Mouse (Mus musculus) T-helper 1 cell (primary cell): ENCODE data around the gene Ggact.

ENCODE experiments used
- in situ Hi-C: fragments of 300-600 bp; cut with MboI, MseI; formaldehyde crosslinking; loops from one replicate; pipeline ENCODE4 v1.15.1; 2025; ENCODE audit warnings: high pct_unique_total_duplicates

The Ggact gene

GRCm38 (mm10) chr14:122901177-122901576 is 12.4 kb downstream of the Ggact start:
- in situ Hi-C loops, result no loop called here

- in situ Hi-C loops, result no loop called here
These were observed 12.9 kb downstream of the Ggact start for GRCm38 (mm10) chr14:122900679-122901078.

GRCm38 (mm10) chr14:122898550-122898949 is 15.0 kb downstream of the Ggact start:
- in situ Hi-C loops, result loop anchor here (5.0 to 10.0 kb wide), 2 partner anchors 411 to 684 kb away; no protein-coding TSS in a partner anchor

- in situ Hi-C loops, result loop anchor here (5.0 to 10.0 kb wide), 2 partner anchors 409 to 681 kb away; no protein-coding TSS in a partner anchor
These were observed 17.5 kb downstream of the Ggact start for GRCm38 (mm10) chr14:122896106-122896505.

GRCm38 (mm10) chr14:122891470-122891968 is 22.0 kb downstream of the Ggact start:
- in situ Hi-C loops, result loop anchor here (10.0 kb wide), 1 partner anchor 677 kb away; no protein-coding TSS in a partner anchor

GRCm38 (mm10) chr14:122888480-122888872 is 25.1 kb downstream of the Ggact start:
- in situ Hi-C loops, result no loop called here

GRCm38 (mm10) chr14:122887702-122888479 is 25.7 kb downstream of the Ggact start:
- in situ Hi-C loops, result no loop called here

GRCm38 (mm10) chr14:122887278-122887677 is 26.3 kb downstream of the Ggact start:
- in situ Hi-C loops, result no loop called here

GRCm38 (mm10) chr14:122885893-122886292 is 27.7 kb downstream of the Ggact start:
- in situ Hi-C loops, result no loop called here

- in situ Hi-C loops, result no loop called here
These were observed 29.6 kb downstream of the Ggact start for GRCm38 (mm10) chr14:122883821-122884584.

GRCm38 (mm10) chr14:122883410-122883806 is 30.1 kb downstream of the Ggact start:
- in situ Hi-C loops, result no loop called here

- in situ Hi-C loops, result no loop called here
These were observed 30.7 kb downstream of the Ggact start for GRCm38 (mm10) chr14:122882795-122883409.

GRCm38 (mm10) chr14:122882201-122882639 is 31.3 kb downstream of the Ggact start:
- in situ Hi-C loops, result no loop called here

GRCm38 (mm10) chr14:122881699-122882098 is 31.9 kb downstream of the Ggact start:
- in situ Hi-C loops, result no loop called here

- in situ Hi-C loops, result no loop called here
These were observed 33.3 kb downstream of the Ggact start for GRCm38 (mm10) chr14:122880291-122880690.

- in situ Hi-C loops, result loop anchor here (10.0 kb wide), 1 partner anchor 363 kb away; no protein-coding TSS in a partner anchor
These were observed 35.8 kb downstream of the Ggact start for GRCm38 (mm10) chr14:122877787-122878186.

GRCm38 (mm10) chr14:122876723-122877122 is 36.8 kb downstream of the Ggact start:
- in situ Hi-C loops, result loop anchor here (10.0 kb wide), 1 partner anchor 362 kb away; no protein-coding TSS in a partner anchor

GRCm38 (mm10) chr14:122876163-122876562 is 37.4 kb downstream of the Ggact start:
- in situ Hi-C loops, result loop anchor here (10.0 kb wide), 1 partner anchor 361 kb away; no protein-coding TSS in a partner anchor

- in situ Hi-C loops, result loop anchor here (10.0 kb wide), 1 partner anchor 361 kb away; no protein-coding TSS in a partner anchor
These were observed 37.9 kb downstream of the Ggact start for GRCm38 (mm10) chr14:122875636-122876035.

GRCm38 (mm10) chr14:122875056-122875455 is 38.5 kb downstream of the Ggact start:
- in situ Hi-C loops, result loop anchor here (10.0 kb wide), 1 partner anchor 360 kb away; no protein-coding TSS in a partner anchor

- in situ Hi-C loops, result loop anchor here (10.0 kb wide), 1 partner anchor 358 kb away; no protein-coding TSS in a partner anchor
These were observed 40.9 kb downstream of the Ggact start for GRCm38 (mm10) chr14:122872612-122873011.
